Mouse (Mus musculus): Measurements from ENCODE around the gene Megf11.

DNA sequence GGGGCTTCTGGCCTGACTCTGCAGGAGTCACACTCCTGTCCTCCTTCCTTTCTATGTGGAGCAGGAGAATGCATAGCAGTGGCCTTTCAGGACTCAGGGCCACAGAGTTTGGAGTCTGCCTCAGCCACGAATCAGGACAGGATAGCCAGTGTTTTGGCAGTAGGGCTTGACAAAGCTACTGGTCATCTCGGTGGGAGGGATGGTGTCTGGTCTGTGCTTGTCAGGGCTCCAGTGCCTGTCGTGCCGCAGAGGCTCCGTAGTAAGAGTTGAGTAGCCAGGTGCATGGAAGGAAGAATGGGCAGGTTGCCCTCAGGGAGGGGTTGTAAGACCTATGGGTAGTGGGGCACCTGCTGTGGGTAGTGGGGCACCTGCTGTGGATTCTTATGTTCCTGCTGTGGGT, 96.7 kb downstream of the Megf11 start:
- TF ChIP-seq CTCF (IDR thresholded peaks at IDR 0.05; ENCODE audit: insufficient read depth, low read length) = no peak
- no peak for TF ChIP-seq POLR2A (IDR thresholded peaks at IDR 0.05; ENCODE audit: borderline replicate concordance, extremely low read depth, low read depth, low read length)
